Mouse (Mus musculus) G1E (cell line): ENCODE measurements at regions not wholly inside any gene's neighbourhood (a gene's known extent, or its start where the extent isn't known, plus 50 kb on each side); places are given as distances from the start of the nearest gene placed in this dataset.

ENCODE experiments used
- CTCF ChIP-seq: IDR thresholded peaks from 2 replicates; pipeline ENCODE4 v1.5.1; 2012; ENCODE audit warnings: low read depth, low read length, inconsistent platforms, mixed read lengths
- GATA2 ChIP-seq: IDR thresholded peaks from 2 replicates; pipeline ENCODE4 v1.6.1; 2012; ENCODE audit warnings: low read depth, low read length, inconsistent platforms, borderline replicate concordance

DNA sequence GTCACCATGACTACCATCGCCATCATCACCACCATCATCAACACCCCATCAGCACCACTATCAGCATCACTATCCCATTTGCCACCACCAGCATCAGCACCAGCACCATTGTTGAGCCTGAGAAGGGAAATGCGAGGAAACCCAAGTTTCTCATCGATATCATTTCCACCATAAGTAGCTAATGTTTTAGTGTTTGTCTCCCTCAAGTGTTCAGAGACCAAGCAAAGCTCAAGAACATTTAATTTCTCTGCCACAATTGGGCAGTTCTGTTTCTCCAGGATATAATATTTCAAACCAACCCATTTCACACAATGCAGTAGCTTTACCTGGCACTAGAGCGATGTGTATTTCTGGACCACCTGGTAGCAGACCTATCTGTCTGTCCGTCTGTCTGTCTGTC is 59.7 kb upstream of the Tmem132d start:
- TF ChIP-seq CTCF (no peak), GATA2 (no peak)
